Mouse (Mus musculus): ENCODE data around the gene Tbc1d8. TPM values are rescaled to one million over a fixed set of nuclear protein-coding genes. Genes with fewer than 3 reads are reported as not detected.

Tbc1d8 gene
- total and polyA plus RNA-seq, 3 experiments = 0.16 to 1.4 (median 0.81) TPM

DNA sequence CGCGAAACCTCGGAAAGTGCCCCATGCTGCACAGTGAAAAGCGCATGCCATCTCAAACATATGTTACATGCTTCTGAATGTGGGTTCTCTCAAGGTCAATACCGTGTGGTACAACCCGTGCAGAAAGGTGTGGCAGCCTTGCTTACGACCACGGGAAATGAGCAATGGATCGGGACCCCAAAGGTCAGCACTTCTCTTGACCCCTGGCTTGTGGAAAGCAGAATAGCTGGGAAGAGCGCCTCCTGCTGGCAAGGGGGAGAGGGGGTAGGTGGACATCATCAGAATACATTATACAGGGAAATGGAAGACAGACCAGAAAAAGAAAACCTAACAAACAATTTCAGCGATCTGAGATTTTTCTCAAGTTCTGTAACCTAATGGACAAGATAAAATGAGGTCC lies 19.2 kb upstream of the Tbc1d8 start:
- Histone ChIP-seq H3K9me3 (replicated peaks; ENCODE audit: low read length) (peaks cover 6% of the 10 kb centered on the region), H3K79me2 (replicated peaks; ENCODE audit: control insufficient read depth, extremely low read depth, insufficient read depth, poor library complexity, severe bottlenecking) (no peaks in the 10 kb centered on the region), H3K27ac (ENCODE audit: insufficient read depth, low read depth) (no peak overlapping the region), H3K36me3 (replicated peaks in 1 of 2; ENCODE audit: control insufficient read depth in 1 of 2, insufficient read depth in 1 of 2, low read length in 1 of 2) (no peaks in the 10 kb centered on the region), H3K4me2 (ENCODE audit: insufficient read depth, low read depth, poor library complexity, severe bottlenecking) (no peak overlapping the region), H3K27me3 (replicated peaks) (peaks cover 2% of the 10 kb centered on the region), H3K4me3 (replicated peaks in 1 of 3; ENCODE audit: low read depth in 2 of 3, low read length in 2 of 3, poor library complexity in 1 of 3) (no peak overlapping the region), H3K4me1 (ENCODE audit: control insufficient read depth in 1 of 2, insufficient read depth in 2 of 2) (peaks cover 0 to 6% of the 10 kb centered on the region in 2 experiments; a peak in 2 of 4 replicates), H3K9ac (ENCODE audit: insufficient read depth, low read depth) (no peak overlapping the region)
- dilution Hi-C loops (cut with MboI; ENCODE audit: extremely low pct_ligation_motif_present, extremely low pct_unique_long_range_greater_than_20kb, low sequenced_read_pairs) (no loop called here), in situ Hi-C loops (cut with MboI; ENCODE audit: low pct_ligation_motif_present, low pct_unique_long_range_greater_than_20kb, low sequenced_read_pairs) (no loop called here)
- TF ChIP-seq BHLHE40 (IDR thresholded peaks at IDR 0.05; ENCODE audit: low read depth, low read length) (no peak), MXI1 (IDR thresholded peaks at IDR 0.05; ENCODE audit: low read depth, low read length) (no peak), MAX (IDR thresholded peaks at IDR 0.05; ENCODE audit: low read length) (no peak), POLR2A (IDR thresholded peaks at IDR 0.05; ENCODE audit: low read depth, low read length) (no peak), ZMIZ1 (IDR thresholded peaks at IDR 0.05; ENCODE audit: low read depth, low read length) (no peak), SMC3 (IDR thresholded peaks at IDR 0.05; ENCODE audit: low read depth, low read length) (peak; percentile 18), JUND (conservative IDR thresholded peaks at IDR 0.05; ENCODE audit: low read depth, low read length) (no peak), UBTF (IDR thresholded peaks at IDR 0.05; ENCODE audit: low read depth, low read length) (no peak), ZKSCAN1 (IDR thresholded peaks at IDR 0.05; ENCODE audit: borderline replicate concordance, low read depth, low read length) (no peak), ETS1 (conservative IDR thresholded peaks at IDR 0.05; ENCODE audit: low read depth, low read length) (no peak), RAD21 (IDR thresholded peaks at IDR 0.05; ENCODE audit: low read depth, low read length) (no peak), HCFC1 (IDR thresholded peaks at IDR 0.05; ENCODE audit: low read depth, low read length) (no peak), CTCF (conservative IDR thresholded peaks at IDR 0.05 in 1 of 2, IDR thresholded peaks at IDR 0.05 in 1 of 2; ENCODE audit: low read depth in 2 of 2, low read length in 2 of 2) (peak; percentile 19 to 53; a peak in 3 of 4 replicates), SIN3A (IDR thresholded peaks at IDR 0.05; ENCODE audit: low read length) (no peak)
- no peak for DNase-seq (ENCODE audit: extremely low read depth)

DNA sequence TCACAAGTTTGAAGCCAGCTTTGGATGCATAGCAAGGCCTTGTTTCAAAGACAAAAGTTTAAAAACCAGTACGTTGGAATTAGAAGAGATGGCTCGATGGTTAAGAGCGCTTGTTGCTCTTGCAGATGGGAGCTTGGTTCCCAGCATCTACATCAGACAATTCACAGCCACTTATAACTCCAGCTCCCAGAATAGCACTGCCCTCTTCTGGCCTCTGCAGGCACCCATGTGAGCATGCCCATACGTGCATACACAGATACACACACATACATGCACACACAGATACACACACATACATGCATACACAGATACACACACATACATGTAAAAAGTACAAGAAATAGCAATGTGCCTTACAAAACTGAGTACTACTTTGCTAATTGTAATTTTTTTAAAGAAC lies 18.4 kb upstream of the Tbc1d8 start:
- no peaks in the 10 kb centered on the region for H3K36me3 ChIP-seq (replicated peaks in 1 of 2; ENCODE audit: control insufficient read depth in 1 of 2, insufficient read depth in 1 of 2, low read length in 1 of 2)
- H3K4me3 ChIP-seq (replicated peaks in 1 of 3; ENCODE audit: low read depth in 2 of 3, low read length in 2 of 3, poor library complexity in 1 of 3) = no peak overlapping the region
- no peak for TF ChIP-seq ZKSCAN1 (IDR thresholded peaks at IDR 0.05; ENCODE audit: borderline replicate concordance, low read depth, low read length)
- in situ Hi-C loops (cut with MboI; ENCODE audit: low pct_ligation_motif_present, low pct_unique_long_range_greater_than_20kb, low sequenced_read_pairs) = no loop called here
- dilution Hi-C loops (cut with MboI; ENCODE audit: extremely low pct_ligation_motif_present, extremely low pct_unique_long_range_greater_than_20kb, low sequenced_read_pairs) = no loop called here
- peaks cover 0 to 10% of the 10 kb centered on the region in 2 experiments; a peak in 2 of 4 replicates for H3K4me1 ChIP-seq (ENCODE audit: control insufficient read depth in 1 of 2, insufficient read depth in 2 of 2)
- H3K27ac ChIP-seq (ENCODE audit: insufficient read depth, low read depth) = no peak overlapping the region
- H3K27me3 ChIP-seq (replicated peaks) = peaks cover 2% of the 10 kb centered on the region
- no peak overlapping the region for H3K9ac ChIP-seq (ENCODE audit: insufficient read depth, low read depth)
- no peak overlapping the region for H3K4me2 ChIP-seq (ENCODE audit: insufficient read depth, low read depth, poor library complexity, severe bottlenecking)
- no peak for DNase-seq (ENCODE audit: extremely low read depth)
- H3K79me2 ChIP-seq (replicated peaks; ENCODE audit: control insufficient read depth, extremely low read depth, insufficient read depth, poor library complexity, severe bottlenecking) = no peaks in the 10 kb centered on the region
- peaks cover 6% of the 10 kb centered on the region for H3K9me3 ChIP-seq (replicated peaks; ENCODE audit: low read length)

DNA sequence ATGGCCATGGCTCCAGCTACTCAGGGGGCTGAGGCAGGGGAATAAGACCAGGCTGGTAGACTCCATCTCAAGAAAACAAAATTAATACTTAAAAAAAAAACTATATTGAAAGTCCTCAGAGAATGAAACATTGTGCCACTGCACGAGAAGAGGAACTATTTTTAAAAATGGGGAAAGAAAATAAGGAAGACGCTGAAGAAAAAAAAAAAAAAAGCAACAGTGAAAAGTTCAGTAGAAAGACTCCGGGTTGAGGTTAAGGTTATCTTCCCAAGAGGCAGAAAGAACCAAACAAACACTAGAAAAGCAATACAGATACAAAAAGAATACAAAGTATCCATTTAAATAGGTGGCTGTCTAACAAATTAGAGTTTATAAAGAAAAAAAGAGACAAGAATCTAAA lies 15.1 kb upstream of the Tbc1d8 start:
- H3K4me1 ChIP-seq (ENCODE audit: control insufficient read depth in 1 of 2, insufficient read depth in 2 of 2) = peaks cover 0 to 10% of the 10 kb centered on the region in 2 experiments; a peak in 2 of 4 replicates
- 0 out of 2 replicates have a peak overlapping the region, but pooled peaks have one; percentile 29 for H3K4me2 ChIP-seq (ENCODE audit: insufficient read depth, low read depth, poor library complexity, severe bottlenecking)
- dilution Hi-C loops (cut with MboI; ENCODE audit: extremely low pct_ligation_motif_present, extremely low pct_unique_long_range_greater_than_20kb, low sequenced_read_pairs) (no loop called here), in situ Hi-C loops (cut with MboI; ENCODE audit: low pct_ligation_motif_present, low pct_unique_long_range_greater_than_20kb, low sequenced_read_pairs) (no loop called here)
- H3K4me3 ChIP-seq (replicated peaks in 1 of 3; ENCODE audit: low read depth in 2 of 3, low read length in 2 of 3, poor library complexity in 1 of 3) = no peak overlapping the region
- H3K36me3 ChIP-seq (replicated peaks in 1 of 2; ENCODE audit: control insufficient read depth in 1 of 2, insufficient read depth in 1 of 2, low read length in 1 of 2) = no peaks in the 10 kb centered on the region
- no peak for DNase-seq (ENCODE audit: extremely low read depth)
- H3K27me3 ChIP-seq (replicated peaks) = no peaks in the 10 kb centered on the region
- no peak for TF ChIP-seq KAT2A (IDR thresholded peaks at IDR 0.05; ENCODE audit: insufficient replicate concordance, low read length)
- no peak for TF ChIP-seq TBP (conservative IDR thresholded peaks at IDR 0.05; ENCODE audit: low read depth, low read length)
- no peak for TF ChIP-seq CHD2 (IDR thresholded peaks at IDR 0.05; ENCODE audit: low read length)
- no peak for TF ChIP-seq SMC3 (IDR thresholded peaks at IDR 0.05; ENCODE audit: low read depth, low read length)
- no peak for TF ChIP-seq USF2 (conservative IDR thresholded peaks at IDR 0.05; ENCODE audit: low read depth, low read length)
- peak; percentile 54 for TF ChIP-seq ZNF384 (IDR thresholded peaks at IDR 0.05; ENCODE audit: low read depth, low read length)
- no peaks in the 10 kb centered on the region for H3K79me2 ChIP-seq (replicated peaks; ENCODE audit: control insufficient read depth, extremely low read depth, insufficient read depth, poor library complexity, severe bottlenecking)
- H3K9ac ChIP-seq (ENCODE audit: insufficient read depth, low read depth) = no peak overlapping the region
- no peak overlapping the region for H3K27ac ChIP-seq (ENCODE audit: insufficient read depth, low read depth)
- peaks cover 6% of the 10 kb centered on the region for H3K9me3 ChIP-seq (replicated peaks; ENCODE audit: low read length)

Measured in CH12.LX (cell line).